Mouse (Mus musculus) megakaryocyte, embryonic 14.5 days (primary cell): ENCODE data around the gene Shld2.

Experiments
- FLI1 ChIP-seq: IDR thresholded peaks from 2 replicates; pipeline ENCODE4 v1.6.1; 2012; ENCODE audit warnings: low read length, inconsistent platforms, mixed read lengths
- GATA1 ChIP-seq: IDR thresholded peaks from 3 replicates; pipeline ENCODE4 v1.6.1; 2012; ENCODE audit warnings: mixed read lengths, low read length, inconsistent platforms, borderline replicate concordance

- TF ChIP-seq GATA1: no peak
- no peak for TF ChIP-seq FLI1
Measured at GRCm38 (mm10) chr14:34253261-34253660, 57.0 kb downstream of the Shld2 start.
